Mouse (Mus musculus) left cerebral cortex, postnatal 36 days (tissue): ENCODE measurements at regions not wholly inside any gene's neighbourhood (a gene's known extent, or its start where the extent isn't known, plus 50 kb on each side); places are given as distances from the start of the nearest gene placed in this dataset.
"Not testable (repeated sequence)": the region's sequence is repeated elsewhere in the genome, so short reads cannot be mapped to it uniquely, and the experiment has no call there.

Experiments used
- DNase-seq, 2 experiments: peaks; one replicate each; pipeline ENCODE4 v3.0.0; 2021 to 2022; ENCODE audit warnings: low spot score in 2 of 2, mixed read lengths in 1 of 2
- intact Hi-C: fragments of 180-260 bp; cut with DNase I; formaldehyde crosslinking; loops from one replicate; pipeline ENCODE4 v1.15.1; 2025

- intact Hi-C loops, result no loop called here
- no peak for DNase-seq
Measured at GRCm38 (mm10) chr9:115408886-115409285, 98.7 kb upstream of the Stt3b start.

- intact Hi-C loops, result no loop called here
- DNase-seq, result no peak
Measured at GRCm38 (mm10) chr9:115414190-115414589, 104.0 kb upstream of the Stt3b start.

GRCm38 (mm10) chr9:115422786-115423185 lies 112.6 kb upstream of the Stt3b start:
- DNase-seq, result no peak
- intact Hi-C loops, result no loop called here

GRCm38 (mm10) chr9:115426682-115427081 lies 116.5 kb upstream of the Stt3b start:
- DNase-seq, result no peak
- intact Hi-C loops, result no loop called here

GRCm38 (mm10) chr9:115430271-115430670 lies 120.0 kb upstream of the Stt3b start:
- intact Hi-C loops, result no loop called here
- no peak for DNase-seq

GRCm38 (mm10) chr9:115434696-115435095 lies 124.5 kb upstream of the Stt3b start:
- intact Hi-C loops, result no loop called here

GRCm38 (mm10) chr9:115436301-115436700 lies 126.1 kb upstream of the Stt3b start:
- DNase-seq, result no peak
- intact Hi-C loops, result no loop called here

More at GRCm38 (mm10) chr9:115434696-115435095, 124.5 kb upstream of the Stt3b start:
- DNase-seq, result no peak

- intact Hi-C loops, DNase-seq: not testable (repeated sequence)
Measured at GRCm38 (mm10) chr9:115438234-115438633, 128.0 kb upstream of the Stt3b start.

- DNase-seq, result no peak
- intact Hi-C loops, result no loop called here
Measured at GRCm38 (mm10) chr9:115446681-115447080, 136.5 kb upstream of the Stt3b start.

GRCm38 (mm10) chr9:115450741-115451320 lies 140.6 kb upstream of the Stt3b start:
- DNase-seq, result no peak
- intact Hi-C loops, result no loop called here

GRCm38 (mm10) chr9:115454771-115455170 lies 144.6 kb upstream of the Stt3b start:
- DNase-seq, result no peak
- intact Hi-C loops, result no loop called here

GRCm38 (mm10) chr9:115456121-115456520 lies 145.9 kb upstream of the Stt3b start:
- no peak for DNase-seq
- intact Hi-C loops, result no loop called here

- DNase-seq, result no peak
- intact Hi-C loops, result no loop called here
Measured at GRCm38 (mm10) chr9:115456638-115457037, 146.4 kb upstream of the Stt3b start.

GRCm38 (mm10) chr9:115457889-115458710 lies 147.9 kb upstream of the Stt3b start:
- intact Hi-C loops, result no loop called here

GRCm38 (mm10) chr9:115459075-115459474 lies 148.9 kb upstream of the Stt3b start:
- DNase-seq, intact Hi-C loops: not testable (repeated sequence)

More at GRCm38 (mm10) chr9:115457889-115458710, 147.9 kb upstream of the Stt3b start:
- DNase-seq, result no peak

- DNase-seq, result no peak
- intact Hi-C loops, result no loop called here
Measured at GRCm38 (mm10) chr9:115465326-115465725, 155.1 kb upstream of the Stt3b start.

- intact Hi-C loops, result no loop called here
- no peak for DNase-seq
Measured at GRCm38 (mm10) chr9:115468641-115469040, 158.4 kb upstream of the Stt3b start.

GRCm38 (mm10) chr9:115471582-115471981 lies 161.4 kb upstream of the Stt3b start:
- DNase-seq, result no peak
- intact Hi-C loops, result no loop called here

- intact Hi-C loops, result no loop called here
- no peak for DNase-seq
Measured at GRCm38 (mm10) chr9:115473037-115473436, 162.8 kb upstream of the Stt3b start.

- intact Hi-C loops, result no loop called here
- no peak for DNase-seq
Measured at GRCm38 (mm10) chr9:115473847-115474246, 163.6 kb upstream of the Stt3b start.

GRCm38 (mm10) chr9:115474342-115474741 lies 164.1 kb upstream of the Stt3b start:
- intact Hi-C loops, result no loop called here
- no peak for DNase-seq
